Mouse (Mus musculus) gastrocnemius, postnatal 14 days (tissue): Measurements from ENCODE around the gene Slit2. TPM values are rescaled to one million over a fixed set of nuclear protein-coding genes. Genes with fewer than 3 reads are reported as not detected.
"Not testable (repeated sequence)": the region's sequence is repeated elsewhere in the genome, so short reads cannot be mapped to it uniquely, and the experiment has no call there.

Experiments
- DNase-seq: peaks from one replicate; pipeline ENCODE4 v3.0.0; 2021; ENCODE audit warnings: mixed read lengths
- intact Hi-C: fragments of 180-260 bp; cut with DNase I; formaldehyde crosslinking; loops from one replicate; pipeline ENCODE4 v1.15.1; 2025; ENCODE audit warnings: low total_unique reads
- total RNA-seq, 2 experiments: library from RNA; stranded (reverse); gene quantifications; 2 replicates each; pipeline ENCODE4 v1.2.3; 2021

Slit2 gene
- total RNA-seq, 2 experiments from 2014 or later = 2.2 to 2.6 TPM

DNA sequence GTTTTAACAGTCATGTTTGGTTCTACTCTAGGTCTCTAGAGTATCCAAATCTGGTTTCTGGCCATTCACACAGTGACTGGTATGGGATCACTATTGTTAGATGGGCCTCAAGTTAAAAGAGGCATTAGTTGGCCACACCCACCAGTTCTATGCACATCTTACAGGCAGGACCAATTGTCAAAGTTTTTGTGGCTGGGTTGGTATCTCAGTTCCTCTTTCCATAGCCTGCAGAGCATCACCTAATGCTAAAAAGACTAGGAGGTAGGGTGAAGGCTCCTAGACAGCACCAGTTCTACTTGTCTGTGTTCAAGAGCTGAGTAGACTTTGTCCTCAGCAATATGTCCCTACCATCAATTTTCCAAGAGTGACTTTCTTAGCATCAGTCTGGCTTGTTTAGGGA is 216.4 kb downstream of the Slit2 start:
- intact Hi-C loops = no loop called here

DNA sequence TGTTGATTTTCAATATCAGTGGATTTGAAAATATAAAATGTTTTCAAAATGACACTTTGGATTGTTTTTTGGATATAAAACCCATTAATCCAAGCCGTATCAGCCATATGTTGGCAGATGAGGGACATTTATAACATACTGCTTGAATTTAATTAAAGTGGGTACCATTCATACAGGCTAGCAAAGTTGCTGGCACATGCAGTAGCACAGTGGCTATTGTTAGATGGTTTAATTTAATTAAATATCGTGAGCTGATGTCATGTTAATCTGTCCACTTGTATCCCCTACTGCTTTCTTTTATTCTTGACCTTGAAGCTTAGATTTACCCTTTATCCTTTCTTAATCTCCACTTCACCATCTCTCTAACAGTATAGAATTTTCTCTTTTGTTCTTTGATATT is 232.3 kb downstream of the Slit2 start:
- intact Hi-C loops = no loop called here
- DNase-seq = no peak

More for the DNA sequence above, 216.4 kb downstream of the Slit2 start:
- DNase-seq = no peak

DNA sequence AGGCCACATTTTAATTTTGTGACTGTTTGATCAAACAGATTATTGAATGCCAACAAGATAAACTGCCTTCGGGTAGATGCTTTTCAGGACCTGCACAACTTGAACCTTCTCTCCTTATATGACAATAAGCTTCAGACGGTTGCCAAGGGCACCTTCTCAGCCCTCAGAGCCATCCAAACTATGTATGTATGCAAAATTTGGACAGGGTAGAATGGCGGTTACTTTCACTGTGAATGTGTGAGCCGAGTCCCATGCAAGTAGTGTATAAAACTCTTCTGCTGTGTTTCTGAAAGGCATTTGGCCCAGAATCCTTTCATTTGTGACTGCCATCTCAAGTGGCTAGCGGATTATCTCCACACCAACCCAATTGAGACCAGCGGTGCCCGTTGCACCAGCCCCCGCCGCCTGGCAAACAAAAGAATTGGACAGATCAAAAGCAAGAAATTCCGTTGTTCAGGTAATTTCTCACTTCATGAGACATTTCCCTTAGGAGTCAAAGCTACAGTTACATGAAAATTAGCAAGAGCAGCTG is 236.8 kb downstream of the Slit2 start:
- intact Hi-C loops = no loop called here
- DNase-seq = no peak

DNA sequence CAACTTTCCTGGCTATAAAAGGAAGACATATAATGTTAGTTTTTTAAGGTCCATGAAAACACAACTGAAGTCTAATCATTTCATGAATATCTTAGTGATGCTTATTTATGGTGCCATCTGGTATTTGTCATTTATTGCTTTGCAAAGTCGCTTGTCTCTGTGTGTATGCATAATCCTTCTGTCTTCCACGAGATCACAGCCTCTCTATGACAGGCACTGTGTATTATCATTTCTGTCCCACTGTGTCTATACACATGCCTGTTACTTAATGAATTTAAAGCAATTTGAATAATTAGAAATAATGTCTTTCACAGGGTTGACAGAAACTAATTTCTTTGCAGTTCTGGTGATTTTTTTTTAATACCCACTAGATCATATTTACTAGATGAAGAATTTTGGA is 242.6 kb downstream of the Slit2 start:
- intact Hi-C loops = no loop called here
- no peak for DNase-seq

DNA sequence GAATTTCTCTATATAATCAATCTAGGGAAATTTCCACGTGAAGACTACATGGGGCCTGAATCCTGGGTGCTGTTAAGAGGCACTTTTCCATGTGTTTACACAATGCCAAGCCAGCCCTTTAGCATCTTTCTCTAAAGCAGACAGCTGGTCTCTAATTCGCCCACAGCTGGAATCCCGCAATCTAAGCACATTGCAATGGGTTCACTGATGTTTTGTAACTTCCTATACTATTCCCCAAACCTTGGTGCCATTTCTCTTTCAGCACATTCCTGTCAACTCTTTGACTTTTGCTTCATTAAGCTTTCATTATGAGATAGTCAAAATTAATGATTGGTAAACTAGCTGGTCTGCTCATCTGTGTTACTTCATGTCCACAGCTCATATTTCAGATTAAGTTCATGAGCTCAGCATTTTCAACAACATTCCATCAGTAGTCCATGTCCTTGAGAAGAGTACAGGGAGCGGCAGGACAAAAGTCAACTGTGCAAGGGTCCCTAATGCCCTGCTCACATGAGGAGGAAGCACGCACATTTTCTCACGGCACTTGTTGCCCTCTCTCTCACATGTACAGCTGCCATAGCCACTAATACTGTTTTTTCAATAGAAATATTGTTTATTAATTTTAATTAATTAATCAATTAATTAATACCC is 247.6 kb downstream of the Slit2 start:
- DNase-seq = no peak
- intact Hi-C loops = no loop called here

GRCm38 (mm10) chr5:48234728-48235127 is 251.8 kb downstream of the Slit2 start:
- intact Hi-C loops = no loop called here
- DNase-seq = no peak

- DNase-seq = no peak
- intact Hi-C loops = no loop called here
These were observed 252.3 kb downstream of the Slit2 start for GRCm38 (mm10) chr5:48235270-48235669.

DNA sequence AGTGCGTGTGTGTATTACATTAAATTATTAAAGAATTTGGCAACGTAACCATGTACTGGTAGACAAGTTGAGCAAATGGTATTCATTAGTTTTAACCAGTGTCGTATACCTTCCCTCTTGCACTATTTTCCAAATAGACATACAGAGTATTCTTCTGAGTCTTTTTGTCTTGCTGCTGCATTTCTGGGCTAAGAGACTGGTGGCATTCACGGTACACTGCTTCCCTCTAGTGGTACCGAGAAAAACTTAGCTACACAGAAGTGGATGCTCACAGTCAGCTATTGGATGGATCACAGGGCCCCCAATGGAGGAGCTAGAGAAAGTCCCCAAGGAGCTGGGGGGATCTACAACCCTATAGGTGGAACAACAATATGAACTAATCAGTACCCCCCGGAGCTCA is 257.8 kb downstream of the Slit2 start:
- DNase-seq, intact Hi-C loops: not testable (repeated sequence)

GRCm38 (mm10) chr5:48248327-48248726 is 265.4 kb downstream of the Slit2 start:
- DNase-seq = no peak
- intact Hi-C loops = no loop called here

DNA sequence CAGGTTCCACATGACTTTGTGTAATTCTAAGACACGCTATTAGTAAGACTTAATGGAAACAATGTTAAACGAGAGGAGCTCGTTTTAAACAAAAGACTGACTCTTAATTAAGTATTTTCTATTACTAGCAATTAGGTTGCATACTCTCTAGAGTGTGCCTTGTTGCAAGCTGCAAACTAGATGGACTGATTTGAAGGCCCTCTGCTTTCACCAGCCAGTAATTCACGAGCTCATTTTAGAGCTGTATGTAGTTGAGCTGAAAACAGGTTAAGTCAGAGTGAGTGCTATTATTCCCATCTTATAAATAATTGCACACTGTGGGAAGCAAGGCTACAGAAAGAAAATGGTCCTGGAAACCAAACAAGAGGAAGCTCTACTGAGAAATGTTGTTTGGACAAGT is 294.6 kb downstream of the Slit2 start:
- intact Hi-C loops = no loop called here
- no peak for DNase-seq

DNA sequence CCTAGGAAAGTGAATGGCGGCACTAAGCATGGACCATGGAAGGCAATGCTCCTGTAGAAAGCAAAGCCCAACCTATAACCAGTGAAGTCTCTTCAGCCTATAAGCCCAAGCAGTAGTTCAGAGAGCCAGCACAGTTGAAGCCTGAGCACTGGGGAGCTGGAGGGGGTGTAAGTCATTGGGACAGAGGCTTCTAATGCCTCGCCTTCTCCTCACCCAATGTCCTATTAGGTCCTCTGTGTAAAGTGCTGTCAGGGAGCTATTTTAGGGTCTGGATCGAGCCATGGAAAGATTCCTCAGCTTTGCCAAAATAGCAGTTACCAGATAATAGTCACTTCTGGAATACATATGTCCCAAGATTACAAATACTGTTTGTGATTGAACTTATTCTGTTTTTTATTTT is 318.2 kb downstream of the Slit2 start:
- DNase-seq = no peak
- intact Hi-C loops = no loop called here

- intact Hi-C loops = no loop called here
- DNase-seq = no peak
These were observed 332.2 kb downstream of the Slit2 start for GRCm38 (mm10) chr5:48315057-48315602.

GRCm38 (mm10) chr5:48320597-48320996 is 337.7 kb downstream of the Slit2 start:
- no peak for DNase-seq
- intact Hi-C loops = no loop called here

DNA sequence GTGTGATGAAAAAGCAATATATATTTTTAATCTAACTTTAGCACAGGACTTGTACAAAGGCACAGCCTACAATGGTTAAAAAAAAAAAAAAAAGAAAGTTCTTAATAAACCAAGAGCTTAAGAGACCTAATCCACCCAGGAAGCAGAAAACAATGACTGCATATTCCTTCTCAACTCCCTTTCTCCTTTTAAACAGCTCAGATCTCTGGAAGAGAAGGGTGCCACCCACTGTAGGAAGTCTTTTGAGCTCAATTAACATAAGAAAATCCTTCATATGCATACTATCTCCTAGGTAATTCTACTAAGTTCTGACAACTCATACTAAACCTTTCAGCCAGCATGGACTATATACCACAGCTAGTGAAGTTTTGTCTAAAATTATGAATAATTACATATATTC is 343.3 kb downstream of the Slit2 start:
- DNase-seq = no peak
- intact Hi-C loops = no loop called here

DNA sequence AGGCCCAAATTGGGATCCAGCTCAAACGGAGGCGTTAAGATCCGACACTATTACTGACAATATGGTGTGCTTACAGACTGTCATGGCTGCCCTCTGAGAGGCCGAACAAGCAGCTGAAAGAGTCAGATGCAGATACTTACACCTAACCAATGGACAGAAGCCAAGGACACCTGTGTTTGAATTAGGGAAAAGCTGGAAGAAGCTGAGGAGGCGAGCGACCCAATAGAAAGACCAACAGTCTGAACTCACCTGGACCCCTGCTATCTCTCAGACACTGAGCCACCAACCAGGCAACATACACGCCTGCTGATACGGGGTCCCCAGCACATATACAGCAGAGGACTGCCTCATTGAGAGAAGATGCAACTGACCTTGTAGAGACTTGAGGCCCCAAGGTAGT is 344.7 kb downstream of the Slit2 start, which contains the start of gene 5730480H06Rik:
TSS of gene 5730480H06Rik (plus strand) at position 301 of the 400 bp plus-strand sequence.
- no peak for DNase-seq
- intact Hi-C loops = no loop called here

- DNase-seq = no peak
- intact Hi-C loops = no loop called here
These were observed 346.8 kb downstream of the Slit2 start for GRCm38 (mm10) chr5:48329751-48330150.

DNA sequence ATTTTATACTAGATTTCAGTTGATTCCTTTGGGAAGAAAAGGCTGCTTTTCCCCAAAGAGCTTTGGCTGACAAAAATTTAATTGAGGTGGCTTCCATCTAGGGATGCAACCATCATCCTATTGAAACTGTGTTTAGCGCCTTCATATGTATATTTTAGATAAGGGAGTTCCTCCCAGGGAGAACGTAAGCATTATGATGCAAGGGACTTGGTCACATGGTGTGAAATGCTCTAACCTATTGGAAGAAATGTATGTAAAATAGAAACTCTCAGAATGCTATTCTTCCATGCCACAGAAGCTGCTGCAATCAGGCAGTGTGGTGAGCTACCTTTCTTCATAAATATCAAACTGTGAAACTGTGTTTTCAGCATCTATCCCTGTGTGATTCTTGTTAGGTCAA is 347.9 kb downstream of the Slit2 start:
- no peak for DNase-seq
- intact Hi-C loops = no loop called here

GRCm38 (mm10) chr5:48331441-48331840 is 348.5 kb downstream of the Slit2 start:
- intact Hi-C loops = no loop called here

DNA sequence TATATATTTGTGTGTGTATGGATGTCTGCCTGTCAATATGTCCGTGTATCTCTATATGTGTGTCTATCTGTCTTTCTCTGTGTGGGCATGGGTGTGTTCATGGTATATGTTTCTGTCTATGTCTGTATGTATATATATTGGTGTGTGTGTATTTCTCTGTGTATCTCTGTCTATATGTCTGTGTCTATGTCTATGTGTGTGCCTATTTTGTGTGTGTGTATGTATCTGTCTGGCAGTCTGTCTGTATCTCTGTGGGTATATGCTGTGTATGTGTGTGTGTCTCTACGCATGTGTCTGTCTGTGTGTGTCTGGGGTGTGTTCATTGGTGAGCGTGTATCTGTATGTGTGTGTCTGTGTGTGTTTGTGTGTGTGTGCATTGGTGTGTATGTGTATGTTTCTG is 350.5 kb downstream of the Slit2 start:
- intact Hi-C loops = no loop called here
- no peak for DNase-seq

More at GRCm38 (mm10) chr5:48331441-48331840, 348.5 kb downstream of the Slit2 start:
- DNase-seq = no peak

GRCm38 (mm10) chr5:48333884-48334513 is 351.1 kb downstream of the Slit2 start:
- intact Hi-C loops = no loop called here
- DNase-seq = no peak
